ENCODE assay signal across 8 mouse cellular contexts in the genomic region with DNA sequence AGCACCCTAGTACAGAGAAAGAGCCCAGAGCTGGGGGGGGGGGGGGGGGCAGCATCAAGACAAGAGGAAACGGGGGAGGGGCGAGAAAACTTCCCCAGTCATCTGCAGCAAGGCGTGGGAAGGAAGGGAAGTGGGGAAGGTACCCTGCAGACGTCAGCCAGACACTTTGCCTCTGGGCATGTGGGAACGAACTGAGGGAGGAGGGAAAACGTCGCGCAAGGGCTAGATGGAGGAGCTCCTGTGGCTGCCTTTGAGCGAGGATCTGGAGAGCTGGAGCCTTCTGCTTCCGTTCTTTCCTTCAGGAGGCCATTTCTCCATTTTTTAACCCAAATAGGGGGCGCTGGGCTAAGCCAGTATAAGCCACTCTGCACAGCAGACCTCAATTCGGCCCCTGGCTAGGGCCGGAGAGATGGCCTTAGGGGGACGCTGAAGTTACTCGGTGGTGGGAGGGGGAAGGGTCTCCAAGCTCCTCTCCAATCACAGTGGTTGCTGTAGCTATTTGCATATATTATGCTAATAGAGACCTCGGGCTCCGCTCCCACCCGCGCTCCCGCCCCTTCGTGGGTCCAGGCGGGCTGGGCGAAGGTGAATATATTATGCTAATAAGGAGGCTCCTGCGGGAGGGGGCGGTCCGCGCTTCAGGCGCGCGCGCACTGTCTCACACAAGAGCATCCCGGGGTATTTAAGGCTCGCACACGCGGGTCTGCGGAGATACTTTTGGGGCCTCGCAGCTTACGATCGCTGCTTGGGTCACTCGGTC. TPM values are rescaled to one million over a fixed set of nuclear protein-coding genes. Genes with fewer than 3 reads are reported as not detected.
DNase-seq lines count a peak whose midpoint lies in the region; ATAC-seq and TF ChIP-seq lines count a peak whose summit lies in the region.

No protein-coding gene starts in this region.

- peak overlapping the region; percentile 43 for H3K4me3 ChIP-seq in hindbrain, postnatal 0 days (ENCODE audit: low read length)

- no peaks in the 10 kb centered on the region for H3K9me3 ChIP-seq in hindbrain, postnatal 0 days (ENCODE audit: low read length)

- H3K36me3 ChIP-seq in hindbrain, postnatal 0 days (ENCODE audit: insufficient read depth, low read length) = no peaks in the 10 kb centered on the region

- H3K27ac ChIP-seq in hindbrain, postnatal 0 days = peak overlapping the region; percentile 64

- under 1% methylated on average over 40 of the region's 40 CpGs for WGBS in hindbrain, postnatal 0 days

- DNase-seq in R1 (ENCODE audit: low read depth, low spot score) = peak; percentile 33
- DNase-seq in gastrocnemius, postnatal 10 days = peak; percentile 47
- DNase-seq in hindbrain, postnatal 0 days (ENCODE audit: low spot score) = peak; percentile 88
- peak; percentile 64 for DNase-seq in left cerebral cortex, adult 11 months (ENCODE audit: low spot score)
- DNase-seq in lung, postnatal 14 days = peak; percentile 75
- DNase-seq in retina, postnatal 1 day = peak; percentile 90
- peak; percentile 72 for DNase-seq in thymus, postnatal 4 days

- no peaks in the 10 kb centered on the region for H3K4me1 ChIP-seq in hindbrain, postnatal 0 days (ENCODE audit: insufficient read depth, low read length)

- ATAC-seq in common myeloid progenitor, adult 5-6 weeks (replicated peaks; ENCODE audit: low read depth, poor library complexity, severe bottlenecking) = peak; percentile 79
- ATAC-seq in hindbrain, postnatal 0 days = peak; percentile 94

- H3K9ac ChIP-seq in hindbrain, postnatal 0 days (replicated peaks; ENCODE audit: low read length) = peak overlapping the region; percentile 55

- no peaks in the 10 kb centered on the region for H3K27me3 ChIP-seq in hindbrain, postnatal 0 days (ENCODE audit: insufficient read depth, low read length)

- peak; percentile 33; the same call in 1 of the 2 replicates for TF ChIP-seq CTCF in hindbrain, postnatal 0 days (IDR thresholded peaks at IDR 0.05; ENCODE audit: low read depth)

- H3K4me2 ChIP-seq in hindbrain, postnatal 0 days (ENCODE audit: low read depth, low read length) = peak overlapping the region; percentile 78

RNA-seq across cellular contexts. Expression of gene Col25a1, which starts 49.1 kb away (rescaled TPM):
- not detected in 2 replicates for total RNA-seq in common myeloid progenitor, adult 5-6 weeks (2017)
- total RNA-seq in gastrocnemius, postnatal 10 days (2021) = 1 to 10 TPM; 1.0 to 2.1 TPM
- total RNA-seq in hindbrain, postnatal 0 days (2014; rRNA removed) = 15.7 and 17.8 TPM in 2 replicates
- polyA plus RNA-seq in hindbrain, postnatal 0 days (2015; fragmentation: Nextera tagmentation; extraction: Ambion mirVana) = 3.9 and 4.2 TPM in 2 replicates

Comparison
In these comparisons a context has a peak if more than half of its experiments do, and no peak if none do; other contexts are left out.
1. Peak in every context shown above with its lines: DNase-seq, ATAC-seq, H3K4me3 ChIP-seq and H3K27ac ChIP-seq.
2. DNase-seq: peak in every context shown above with its lines; median percentile 90 in retina, postnatal 1 day; 88 in hindbrain, postnatal 0 days; 75 in lung, postnatal 14 days; 72 in thymus, postnatal 4 days; 64 in left cerebral cortex, adult 11 months; 47 in gastrocnemius, postnatal 10 days; 33 in R1.